Mouse (Mus musculus) liver, embryonic 16.5 days (tissue): ENCODE measurements around the gene Tekt5. TPM values are rescaled to one million over a fixed set of nuclear protein-coding genes. Genes with fewer than 3 reads are reported as not detected.

ENCODE experiments used
- ATAC-seq: fragments of 200-750 bp; cut with Nextera tagmentation; 2 replicates; pipeline ENCODE4 v1.8.0; 2017; ENCODE audit warnings: low read depth, mild to moderate bottlenecking, moderate number of reproducible peaks, moderate library complexity
- H3K27ac ChIP-seq: fragments of 300-500 bp; sonication (generic); 2 replicates; pipeline ENCODE4 v1.5.1; 2014; ENCODE audit warnings: mild to moderate bottlenecking, low read length
- H3K27me3 ChIP-seq: fragments of 300-500 bp; sonication (generic); 2 replicates; pipeline ENCODE4 v1.6.1; 2014; ENCODE audit warnings: low read depth, low read length, mixed read lengths; ENCODE audit not compliant: control insufficient read depth, insufficient read depth
- H3K36me3 ChIP-seq: fragments of 300-500 bp; sonication (generic); 2 replicates; pipeline ENCODE4 v1.6.1; 2014; ENCODE audit warnings: mild to moderate bottlenecking; ENCODE audit not compliant: control insufficient read depth, insufficient read depth
- H3K4me1 ChIP-seq: fragments of 300-500 bp; sonication (generic); 2 replicates; pipeline ENCODE4 v1.6.1; 2014; ENCODE audit warnings: low read depth, low read length, mixed read lengths; ENCODE audit not compliant: control insufficient read depth
- H3K4me2 ChIP-seq: fragments of 300-500 bp; sonication (generic); 2 replicates; pipeline ENCODE4 v1.6.1; 2014; ENCODE audit warnings: low read depth, low read length, mixed read lengths
- H3K4me3 ChIP-seq: fragments of 300-500 bp; sonication (generic); 2 replicates; pipeline ENCODE4 v1.5.1; 2014; ENCODE audit warnings: low read depth, mild to moderate bottlenecking, low read length
- H3K9ac ChIP-seq: fragments of 300-500 bp; sonication (generic); 2 replicates; pipeline ENCODE4 v1.6.1; 2014; ENCODE audit warnings: low read depth, low read length
- H3K9me3 ChIP-seq: fragments of 300-500 bp; sonication (generic); replicated peaks from 2 replicates; pipeline ENCODE4 v1.6.1; 2016; ENCODE audit warnings: low read length; ENCODE audit not compliant: control insufficient read depth
- WGBS: fragments of 180-500 bp; shearing (Covaris S2); extraction: QIAGEN DNeasy Blood & Tissue Kit; methylation state at CpG from one replicate; pipeline ENCODE4 v1.1.7; 2014; ENCODE audit not compliant: insufficient replicate concordance; 5-methylcytosine and 5-hydroxymethylcytosine counted together
- polyA plus RNA-seq: library from polyadenylated mRNA; unstranded; fragments of >200 nt; fragmentation: Nextera tagmentation; extraction: Ambion mirVana; gene quantifications from 2 replicates; pipeline ENCODE4 v1.2.1, GENCODE M21; 2015

The Tekt5 gene
- polyA plus RNA-seq, 1 experiment from 2014 or later = 0.17 TPM

DNA sequence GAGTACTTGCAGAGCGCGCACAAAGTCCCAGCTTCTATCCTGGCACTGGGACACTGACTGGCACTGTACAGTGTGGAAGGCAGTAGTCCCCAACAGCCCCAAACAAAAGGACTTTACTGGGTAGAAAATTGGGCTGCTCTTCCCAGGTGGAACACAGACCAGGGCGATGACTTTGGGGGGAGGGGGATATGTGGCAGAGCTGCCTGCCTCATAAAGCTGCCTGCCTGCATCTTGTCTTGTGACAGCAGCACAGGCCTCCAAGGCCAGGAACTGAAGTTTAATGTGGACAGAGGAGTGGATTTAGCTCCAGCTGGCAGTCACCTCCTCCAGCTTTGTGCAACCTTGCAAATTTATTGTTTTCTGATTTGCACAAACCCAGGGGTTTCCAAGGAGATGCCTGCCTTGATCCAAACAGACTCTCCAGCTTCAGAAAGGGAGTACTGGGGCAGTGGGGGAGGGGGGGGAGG lies 25.8 kb downstream of the Tekt5 start:
- WGBS = 69% methylated on average over 3 of the region's 3 CpGs
- H3K9me3 ChIP-seq = no peaks in the 10 kb centered on the region
- H3K27ac ChIP-seq = no peak overlapping the region
- H3K27me3 ChIP-seq = no peaks in the 10 kb centered on the region
- no peaks in the 10 kb centered on the region for H3K36me3 ChIP-seq
- H3K4me1 ChIP-seq = no peaks in the 10 kb centered on the region
- H3K4me2 ChIP-seq = no peak overlapping the region
- no peak for ATAC-seq
- H3K9ac ChIP-seq = no peak overlapping the region
- H3K4me3 ChIP-seq = no peak overlapping the region

DNA sequence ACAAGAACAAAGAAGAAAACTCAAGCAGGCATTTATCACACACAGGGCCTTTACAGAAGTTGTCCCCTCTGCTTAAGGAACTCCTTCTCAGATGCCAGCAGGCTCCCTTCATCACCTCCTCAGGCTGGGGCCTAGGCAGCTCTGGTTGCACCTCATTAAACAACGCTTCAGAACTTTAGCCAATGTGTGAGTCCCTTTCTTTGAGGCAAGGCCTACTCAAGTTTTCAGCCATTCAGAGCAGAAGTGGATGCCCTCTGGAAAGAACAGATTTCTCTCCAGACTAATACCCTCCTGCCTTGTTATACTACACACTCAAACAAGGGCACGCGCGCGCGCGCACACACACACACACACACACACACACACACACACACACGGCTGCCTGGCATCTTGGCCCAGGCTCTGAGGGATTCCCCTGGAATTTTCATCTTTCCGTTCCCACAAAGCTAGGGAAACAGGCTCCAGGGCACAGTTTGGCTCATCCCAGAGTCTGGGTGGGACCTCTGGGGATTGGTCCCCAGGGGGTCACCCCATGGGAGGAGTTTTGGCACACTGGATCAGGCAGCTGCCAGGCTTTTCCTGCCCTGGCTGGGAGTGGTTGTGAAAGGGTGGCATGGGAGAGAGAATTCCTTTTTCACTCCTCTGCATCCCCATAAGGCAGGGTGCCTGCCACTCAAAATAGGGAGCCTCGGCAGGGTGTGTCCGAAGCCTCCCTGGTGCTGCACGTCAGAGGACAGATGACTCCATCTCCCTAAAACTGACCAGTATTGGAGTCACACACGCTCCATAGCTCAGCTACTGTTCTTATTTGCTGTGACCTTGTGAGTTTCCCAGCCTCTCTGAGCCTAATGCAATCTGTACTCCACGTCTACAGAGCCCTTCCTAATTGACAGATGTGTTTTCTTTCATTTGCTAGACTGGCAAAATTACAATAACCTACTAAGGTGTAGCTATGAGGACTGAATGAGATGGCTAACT lies 28.8 kb downstream of the Tekt5 start:
- ATAC-seq = no peak
- Histone ChIP-seq H3K9ac (no peak overlapping the region), H3K4me2 (no peak overlapping the region), H3K27me3 (no peaks in the 10 kb centered on the region), H3K27ac (no peak overlapping the region), H3K9me3 (no peaks in the 10 kb centered on the region), H3K4me1 (no peaks in the 10 kb centered on the region), H3K4me3 (no peak overlapping the region), H3K36me3 (no peaks in the 10 kb centered on the region)
- 76% methylated on average over 14 of the region's 14 CpGs for WGBS

DNA sequence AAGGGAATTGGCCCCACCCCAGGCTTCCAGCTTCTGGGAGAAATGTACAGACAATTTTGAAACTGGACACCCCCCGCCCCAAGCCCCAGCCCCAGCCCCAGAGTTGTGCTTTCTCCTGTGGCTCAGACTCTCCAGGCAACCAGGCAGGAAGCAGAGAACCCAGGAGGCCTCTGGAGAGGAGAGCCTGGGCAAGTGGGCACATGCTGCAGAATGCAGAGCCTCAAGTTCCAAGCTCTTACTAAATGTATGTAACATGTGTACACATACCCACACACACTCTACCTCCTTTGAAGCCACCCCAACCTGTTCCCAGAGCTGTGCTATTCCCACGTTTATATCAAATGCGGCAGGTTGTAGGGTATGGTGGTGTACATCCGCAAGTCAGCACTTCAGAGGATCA lies 29.5 kb downstream of the Tekt5 start:
- 68% methylated on average over 4 of the region's 4 CpGs for whole genome bisulfite sequencing
- H3K4me2 ChIP-seq = no peak overlapping the region

DNA sequence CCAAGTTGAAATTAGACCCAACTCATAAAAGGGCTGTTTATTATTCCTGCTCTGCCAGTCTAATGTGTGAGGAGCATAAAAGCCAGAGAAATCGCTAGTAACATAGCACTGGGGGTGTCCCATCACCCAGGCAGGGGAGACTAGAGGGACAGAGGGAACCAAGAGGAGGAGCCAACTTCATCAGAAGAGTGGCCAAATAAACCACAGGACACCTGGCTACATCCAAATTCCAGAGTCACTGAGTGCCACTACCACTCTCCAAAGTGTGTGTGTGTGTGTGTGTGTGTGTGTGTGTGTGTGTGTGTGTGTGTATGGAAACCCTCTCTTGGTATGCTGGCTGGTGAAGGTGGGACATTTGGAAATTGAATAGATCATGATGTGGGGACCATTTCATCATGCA lies 32.2 kb downstream of the Tekt5 start:
- peaks cover 4% of the 10 kb centered on the region for H3K4me1 ChIP-seq
- ATAC-seq = no peak
- H3K4me2 ChIP-seq = no peak overlapping the region
- no peak overlapping the region for H3K27ac ChIP-seq
- H3K36me3 ChIP-seq = no peaks in the 10 kb centered on the region
- WGBS = 33% methylated on average over 1 of the region's 1 CpGs
- H3K9me3 ChIP-seq = no peaks in the 10 kb centered on the region
- no peaks in the 10 kb centered on the region for H3K27me3 ChIP-seq
- no peak overlapping the region for H3K4me3 ChIP-seq
- no peak overlapping the region for H3K9ac ChIP-seq

More for the DNA sequence above, 29.5 kb downstream of the Tekt5 start:
- no peak overlapping the region for H3K4me3 ChIP-seq
- H3K27ac ChIP-seq = no peak overlapping the region
- H3K36me3 ChIP-seq = no peaks in the 10 kb centered on the region
- no peaks in the 10 kb centered on the region for H3K9me3 ChIP-seq
- no peaks in the 10 kb centered on the region for H3K4me1 ChIP-seq
- no peak overlapping the region for H3K9ac ChIP-seq
- no peaks in the 10 kb centered on the region for H3K27me3 ChIP-seq
- no peak for ATAC-seq

- Histone ChIP-seq H3K9me3 (no peaks in the 10 kb centered on the region), H3K27me3 (no peaks in the 10 kb centered on the region), H3K4me3 (no peak overlapping the region), H3K4me2 (no peak overlapping the region), H3K36me3 (no peaks in the 10 kb centered on the region), H3K4me1 (peaks cover 8% of the 10 kb centered on the region), H3K27ac (no peak overlapping the region), H3K9ac (no peak overlapping the region)
- no peak for ATAC-seq
- WGBS = 68% methylated on average over 6 of the region's 6 CpGs
Observed at GRCm38 (mm10) chr16:10359241-10359640, 36.0 kb downstream of the Tekt5 start.

DNA sequence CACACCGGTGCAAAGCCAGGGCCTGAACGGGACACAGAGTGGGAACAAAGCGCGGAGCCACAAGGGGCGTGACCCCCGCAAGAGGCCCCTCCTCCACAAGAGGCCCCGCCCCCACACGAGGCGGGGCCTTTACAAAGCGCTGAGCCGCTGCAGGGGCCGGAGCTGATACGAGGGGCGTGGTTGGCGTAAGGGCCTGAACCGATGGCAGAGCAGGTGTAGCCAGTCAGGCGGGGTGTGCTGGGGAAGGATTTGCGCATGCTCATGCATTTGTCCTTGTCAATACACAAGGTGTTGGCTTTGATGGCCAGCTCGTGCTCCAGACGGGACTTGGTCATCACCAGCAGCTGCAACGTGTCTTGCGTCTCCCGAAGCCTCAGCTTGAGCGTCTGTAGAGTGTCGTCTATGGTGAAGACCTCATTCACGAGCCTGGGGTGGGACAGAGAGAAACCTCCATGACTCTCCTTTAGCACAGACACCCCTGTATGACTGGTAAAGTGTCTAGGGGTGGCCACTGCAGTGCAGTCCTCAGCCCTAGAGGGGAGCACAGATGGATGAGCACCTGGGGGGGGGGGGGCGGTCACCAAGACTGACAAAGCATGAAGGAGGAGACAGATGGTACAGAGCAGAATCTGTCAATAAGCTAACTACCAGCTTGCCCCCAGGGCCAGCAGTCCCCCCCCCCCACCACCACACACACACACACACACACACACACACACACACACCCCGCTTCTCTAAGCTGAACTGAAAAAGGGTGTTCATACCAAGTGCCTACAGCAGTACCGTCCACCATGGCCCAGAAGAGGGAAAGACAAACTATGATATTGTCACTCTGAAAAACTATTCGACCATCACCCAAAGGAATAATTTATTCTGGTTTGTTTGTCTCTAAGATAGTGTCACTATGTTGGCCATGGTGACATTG lies 37.0 kb downstream of the Tekt5 start:
- H3K4me1 ChIP-seq = peaks cover 8% of the 10 kb centered on the region
- H3K9me3 ChIP-seq = no peaks in the 10 kb centered on the region
- H3K27ac ChIP-seq = no peak overlapping the region
- ATAC-seq = peak; percentile 96
- WGBS = 11% methylated on average over 29 of the region's 30 CpGs
- H3K36me3 ChIP-seq = no peaks in the 10 kb centered on the region
- no peak overlapping the region; the same call in 1 of the 2 replicates for H3K9ac ChIP-seq
- H3K27me3 ChIP-seq = no peaks in the 10 kb centered on the region
- H3K4me2 ChIP-seq = peak overlapping the region; percentile 47
- 0 out of 2 replicates have a peak overlapping the region, but pooled peaks have one; percentile 1 for H3K4me3 ChIP-seq

- Histone ChIP-seq H3K9ac (no peak overlapping the region), H3K9me3 (no peaks in the 10 kb centered on the region), H3K4me3 (no peak overlapping the region), H3K36me3 (no peaks in the 10 kb centered on the region), H3K4me2 (no peak overlapping the region), H3K4me1 (peaks cover 8% of the 10 kb centered on the region), H3K27ac (no peak overlapping the region), H3K27me3 (no peaks in the 10 kb centered on the region)
- no peak for ATAC-seq
Observed at GRCm38 (mm10) chr16:10355004-10355403, 40.3 kb downstream of the Tekt5 start.

DNA sequence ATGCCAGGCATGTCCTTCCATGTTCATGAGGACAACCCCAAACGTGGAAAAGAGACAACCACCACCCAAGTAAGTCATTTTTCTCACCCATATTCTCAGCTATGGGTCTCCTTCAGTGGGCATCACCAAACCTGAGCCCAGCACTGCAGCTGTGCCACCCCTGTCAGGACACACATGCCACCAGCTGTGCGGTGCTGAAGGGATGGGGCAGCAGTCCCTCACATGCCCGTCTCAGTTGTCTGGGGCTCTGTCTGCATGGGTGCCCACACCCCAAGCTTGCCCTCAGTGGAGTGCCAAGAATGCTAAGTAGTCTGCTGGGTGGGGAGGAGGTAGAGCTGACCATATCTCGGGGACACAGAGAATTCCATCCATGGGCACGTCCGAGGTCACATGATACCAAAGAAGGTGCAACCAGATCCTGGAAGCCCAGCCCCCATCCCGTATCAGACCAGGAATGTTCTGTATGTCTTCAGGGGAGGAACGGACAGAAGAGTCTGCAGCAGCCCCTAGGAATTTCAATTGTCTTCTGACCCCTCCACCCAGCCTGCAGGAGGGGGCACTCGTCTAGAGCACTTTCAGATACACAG lies 44.1 kb downstream of the Tekt5 start:
- 49% methylated on average over 9 of the region's 9 CpGs for WGBS
- no peaks in the 10 kb centered on the region for H3K27me3 ChIP-seq
- ATAC-seq = no peak

More for the DNA sequence above, 44.1 kb downstream of the Tekt5 start:
- Histone ChIP-seq H3K9ac (no peak overlapping the region), H3K27ac (no peak overlapping the region), H3K4me1 (no peaks in the 10 kb centered on the region), H3K9me3 (no peaks in the 10 kb centered on the region), H3K36me3 (no peaks in the 10 kb centered on the region), H3K4me3 (no peak overlapping the region), H3K4me2 (no peak overlapping the region)
